Mouse (Mus musculus) neural tube, embryonic 11.5 days (tissue): Measurements from ENCODE around the gene Ercc4. TPM values are rescaled to one million over a fixed set of nuclear protein-coding genes. Genes with fewer than 3 reads are reported as not detected.

ENCODE experiments used
- ATAC-seq: fragments of 200-750 bp; cut with Nextera tagmentation; 2 replicates; pipeline ENCODE4 v1.8.0; 2017; ENCODE audit warnings: moderate number of reproducible peaks, mild to moderate bottlenecking, moderate TSS enrichment, moderate library complexity; ENCODE audit not compliant: insufficient read depth, low FRiP score, low TSS enrichment
- DNase-seq: peaks from one replicate; pipeline ENCODE4 v3.0.0-alpha.2; 2015; ENCODE audit warnings: low spot score
- H3K27ac ChIP-seq: fragments of 300-500 bp; sonication (generic); 2 replicates; pipeline ENCODE4 v1.5.1; 2014; ENCODE audit warnings: low read depth, mild to moderate bottlenecking, low read length
- H3K27me3 ChIP-seq: fragments of 300-500 bp; sonication (generic); 2 replicates; pipeline ENCODE4 v1.6.1; 2014; ENCODE audit warnings: mild to moderate bottlenecking, low read length, mixed read lengths; ENCODE audit not compliant: control insufficient read depth, insufficient read depth
- H3K36me3 ChIP-seq: fragments of 300-500 bp; sonication (generic); 2 replicates; pipeline ENCODE4 v1.6.1; 2014; ENCODE audit warnings: mild to moderate bottlenecking, low read length, moderate library complexity, mixed read lengths; ENCODE audit not compliant: control insufficient read depth, insufficient read depth
- H3K4me1 ChIP-seq: fragments of 300-500 bp; sonication (generic); 2 replicates; pipeline ENCODE4 v1.6.1; 2014; ENCODE audit warnings: low read length, mixed read lengths; ENCODE audit not compliant: control insufficient read depth, insufficient read depth
- H3K4me2 ChIP-seq: fragments of 300-500 bp; sonication (generic); 2 replicates; pipeline ENCODE4 v1.6.1; 2014; ENCODE audit warnings: low read depth, mild to moderate bottlenecking, moderate library complexity
- H3K4me3 ChIP-seq: fragments of 300-500 bp; sonication (generic); 2 replicates; pipeline ENCODE4 v1.5.1; 2014; ENCODE audit warnings: low read depth, low read length
- H3K9ac ChIP-seq: fragments of 300-500 bp; sonication (generic); 2 replicates; pipeline ENCODE4 v1.6.1; 2014; ENCODE audit warnings: mild to moderate bottlenecking, low read length
- H3K9me3 ChIP-seq: fragments of 300-500 bp; sonication (generic); 2 replicates; pipeline ENCODE4 v1.6.1; 2016; ENCODE audit warnings: low read length; ENCODE audit not compliant: control insufficient read depth
- WGBS: fragments of 180-500 bp; shearing (Covaris S2); extraction: QIAGEN DNeasy Blood & Tissue Kit; methylation state at CpG from one replicate; pipeline ENCODE4 v1.1.7; 2014; 5-methylcytosine and 5-hydroxymethylcytosine counted together
- polyA plus RNA-seq: library from polyadenylated mRNA; unstranded; fragments of >200 nt; fragmentation: Nextera tagmentation; extraction: Ambion mirVana; gene quantifications from 2 replicates; pipeline ENCODE4 v1.2.1, GENCODE M21; 2014

Ercc4 gene
- 14.3 and 14.8 TPM in 2 replicates for polyA plus RNA-seq

DNA sequence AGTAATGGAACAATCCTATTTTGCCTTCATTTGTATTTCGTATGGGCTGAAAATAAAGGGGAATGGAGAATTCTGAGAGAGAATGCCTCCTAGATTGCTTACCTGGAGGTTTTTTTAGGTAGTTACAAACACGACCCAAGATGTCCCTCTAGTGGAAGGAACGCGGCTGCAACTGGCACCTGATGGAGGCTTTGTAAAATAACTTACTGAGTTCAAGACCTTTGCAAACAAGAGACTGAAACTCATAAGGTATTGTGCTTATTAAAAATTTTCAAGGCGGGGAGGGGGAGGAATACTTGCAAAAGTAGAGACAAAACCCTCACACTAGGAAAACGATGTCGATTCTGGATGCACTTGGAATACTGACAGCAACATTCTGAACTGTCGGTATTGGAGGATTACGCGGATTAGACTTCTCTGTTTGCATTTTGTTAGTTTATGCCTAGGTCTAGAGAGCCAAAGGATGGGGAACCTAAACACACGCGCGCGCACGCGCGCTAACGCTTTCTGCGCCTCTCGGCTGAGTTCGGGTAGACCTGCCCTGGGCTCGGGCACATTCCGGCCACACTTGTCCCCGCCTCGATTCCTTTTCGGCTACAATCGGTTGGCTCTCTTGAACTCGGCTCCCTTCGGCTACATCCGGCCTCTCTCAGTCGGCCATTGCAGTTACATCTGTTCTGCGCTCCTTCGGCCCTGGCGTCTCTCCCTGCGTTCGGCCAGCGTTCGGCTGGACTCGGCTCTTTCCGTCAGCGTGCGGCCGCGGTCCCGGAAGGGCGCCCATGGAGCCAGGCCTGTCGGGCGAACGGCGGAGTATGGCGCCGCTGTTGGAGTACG, at the start of gene Ercc4:
TSS of gene Ercc4 (plus strand) at position 529 of the 834 bp plus-strand sequence.
- Histone ChIP-seq H3K9ac (peak within 1 kb of the TSS; percentile 90), H3K27me3 (no peaks in the 10 kb centered on the region), H3K27ac (peak within 1 kb of the TSS; percentile 66), H3K4me2 (peak within 1 kb of the TSS; percentile 69), H3K4me1 (peaks cover 7% of the 10 kb centered on the region; the same call in 1 of the 2 replicates), H3K36me3 (peaks cover 4% of the 10 kb centered on the region; the same call in 1 of the 2 replicates), H3K9me3 (no peaks in the 10 kb centered on the region), H3K4me3 (peak within 1 kb of the TSS; percentile 69)
- ATAC-seq: peak; percentile 97
- WGBS: 1% methylated on average over 53 of the region's 53 CpGs
- peak; percentile 97 for DNase-seq

DNA sequence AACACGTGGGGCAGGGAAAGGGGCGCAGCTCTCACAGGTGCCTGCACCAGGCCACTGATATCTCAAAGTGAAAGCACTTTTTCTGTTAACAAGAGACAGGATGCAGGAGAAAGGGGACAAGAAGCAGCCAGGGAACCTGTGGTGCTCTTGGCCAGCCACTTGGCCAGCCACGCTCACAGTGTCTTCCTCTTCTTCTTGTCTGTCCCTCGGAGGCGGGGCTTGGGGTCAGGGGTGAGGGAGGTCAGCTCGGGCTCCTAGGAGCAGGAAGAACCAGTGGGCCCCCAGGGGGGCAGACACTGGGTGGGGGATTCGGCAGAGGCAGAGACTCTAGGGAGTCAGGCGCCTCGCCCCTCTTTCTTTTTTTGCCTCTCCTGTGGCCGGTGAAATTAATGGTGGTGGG, 48.4 kb upstream of the Ercc4 start:
- 39% methylated on average over 9 of the region's 10 CpGs for WGBS

DNA sequence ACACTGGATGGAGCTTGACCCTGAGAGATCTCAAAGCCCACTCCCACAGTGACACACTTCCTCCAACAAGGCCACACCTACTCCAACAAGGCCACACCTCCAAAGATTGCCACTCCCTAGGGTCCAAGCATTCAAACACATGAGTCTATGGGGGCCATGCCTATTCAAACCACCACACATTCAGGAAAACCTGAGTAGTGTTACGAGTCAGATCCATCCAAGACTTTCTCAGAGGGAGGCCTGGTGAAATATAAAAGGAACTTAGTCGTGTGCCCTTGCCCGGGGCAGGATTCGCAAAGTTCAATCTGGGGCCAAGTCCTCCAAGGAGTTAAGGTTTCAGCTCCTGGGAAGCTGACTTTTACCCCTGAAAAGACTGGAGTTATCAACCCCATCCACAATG, 35.3 kb upstream of the Ercc4 start:
- no peak for DNase-seq
- H3K9me3 ChIP-seq: no peaks in the 10 kb centered on the region
- no peaks in the 10 kb centered on the region for H3K27me3 ChIP-seq
- no peak overlapping the region for H3K4me3 ChIP-seq
- H3K4me1 ChIP-seq: no peaks in the 10 kb centered on the region
- H3K4me2 ChIP-seq: no peak overlapping the region
- no peaks in the 10 kb centered on the region for H3K36me3 ChIP-seq
- no peak overlapping the region for H3K9ac ChIP-seq
- H3K27ac ChIP-seq: no peak overlapping the region
- no peak for ATAC-seq
- WGBS: 79% methylated on average over 4 of the region's 4 CpGs

More for the DNA sequence above, 48.4 kb upstream of the Ercc4 start:
- no peak overlapping the region for H3K4me3 ChIP-seq
- no peaks in the 10 kb centered on the region for H3K27me3 ChIP-seq
- no peak overlapping the region for H3K9ac ChIP-seq
- DNase-seq (no peak), ATAC-seq (no peak)
- H3K9me3 ChIP-seq: no peaks in the 10 kb centered on the region
- no peaks in the 10 kb centered on the region for H3K36me3 ChIP-seq
- H3K27ac ChIP-seq: no peak overlapping the region
- H3K4me1 ChIP-seq: no peaks in the 10 kb centered on the region
- no peak overlapping the region for H3K4me2 ChIP-seq

DNA sequence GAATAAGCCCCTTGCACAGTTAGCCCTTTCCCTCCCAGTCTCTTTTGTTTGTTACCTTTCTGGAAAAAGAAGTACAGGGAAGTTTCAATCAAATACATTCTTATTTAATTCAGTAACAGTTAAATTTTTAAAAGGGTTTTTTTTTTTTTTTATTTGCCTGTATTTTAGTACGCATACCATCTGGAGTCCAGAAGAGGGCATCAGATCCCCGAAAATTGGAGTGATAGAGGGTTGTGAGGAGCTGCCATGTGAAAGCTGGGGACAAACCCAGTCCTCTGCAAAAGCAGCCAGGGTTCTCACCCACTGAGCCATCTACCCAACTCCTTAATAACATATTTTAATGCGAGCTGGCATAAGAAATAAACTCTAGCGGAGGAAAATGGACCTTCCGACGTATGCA, 29.3 kb upstream of the Ercc4 start:
- no peak for ATAC-seq
- Histone ChIP-seq H3K4me3 (no peak overlapping the region), H3K36me3 (no peaks in the 10 kb centered on the region), H3K9ac (no peak overlapping the region), H3K4me2 (no peak overlapping the region), H3K4me1 (no peaks in the 10 kb centered on the region), H3K27ac (no peak overlapping the region), H3K27me3 (no peaks in the 10 kb centered on the region), H3K9me3 (no peaks in the 10 kb centered on the region)
- DNase-seq: no peak
- WGBS: 76% methylated on average over 6 of the region's 6 CpGs

DNA sequence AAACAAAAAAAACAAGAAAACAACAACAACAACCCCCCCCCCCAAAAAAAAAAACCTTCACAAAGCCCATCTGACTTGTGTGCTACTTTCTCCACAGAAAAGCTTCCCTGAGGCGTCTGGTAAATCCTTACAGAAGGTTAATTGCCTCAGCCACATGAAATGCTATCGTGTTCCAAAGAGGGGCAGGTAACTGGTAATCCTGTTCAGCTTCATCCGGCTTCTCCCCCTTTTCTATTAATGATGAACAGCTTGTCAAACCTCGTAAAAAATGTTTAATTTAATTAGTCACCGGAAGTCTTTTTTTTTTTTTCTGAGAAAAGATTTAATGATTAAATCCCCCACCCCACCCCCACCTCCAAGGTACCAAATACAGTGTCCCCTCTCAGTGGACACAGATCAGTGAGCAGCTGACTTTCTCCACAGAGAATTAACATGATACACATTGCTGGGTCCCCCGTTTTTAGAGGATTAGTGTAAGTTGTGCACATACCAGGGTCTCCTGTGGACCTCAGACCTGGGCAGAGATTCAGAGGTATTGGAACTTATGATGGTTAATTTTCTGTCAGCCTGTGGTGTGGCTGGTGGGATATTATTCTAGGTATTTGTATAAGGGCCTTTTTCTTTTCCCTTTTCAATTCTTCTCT, 26.2 kb upstream of the Ercc4 start:
- WGBS: 78% methylated on average over 6 of the region's 6 CpGs
- no peak overlapping the region for H3K27ac ChIP-seq
- no peak overlapping the region for H3K9ac ChIP-seq
- no peaks in the 10 kb centered on the region for H3K4me1 ChIP-seq
- DNase-seq (no peak), ATAC-seq (no peak)
- H3K4me3 ChIP-seq: no peak overlapping the region
- H3K9me3 ChIP-seq: no peaks in the 10 kb centered on the region
- no peaks in the 10 kb centered on the region for H3K27me3 ChIP-seq
- H3K4me2 ChIP-seq: no peak overlapping the region
- H3K36me3 ChIP-seq: no peaks in the 10 kb centered on the region

DNA sequence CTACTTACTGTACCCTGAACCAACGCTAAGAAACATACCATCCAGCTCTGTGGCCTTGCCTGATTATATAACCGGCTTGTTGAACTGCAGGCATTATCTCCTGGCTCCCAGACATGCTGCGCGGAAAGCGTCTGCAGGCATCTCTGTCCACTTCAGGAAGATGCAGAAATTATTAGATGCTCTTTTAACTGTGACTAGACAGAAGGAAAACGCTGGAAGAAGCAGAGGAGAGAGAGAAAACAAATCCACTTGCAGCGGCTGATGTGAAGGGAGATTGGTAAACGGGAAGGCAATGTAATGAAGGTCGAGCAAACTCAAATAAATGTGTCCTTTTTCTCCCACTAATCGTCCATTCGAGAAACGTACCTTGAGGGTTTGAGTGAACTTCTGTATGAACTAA, 1.1 kb upstream of the Ercc4 start:
- H3K27ac ChIP-seq: no peak overlapping the region
- 95% methylated on average over 12 of the region's 12 CpGs for whole genome bisulfite sequencing
- no peaks in the 10 kb centered on the region for H3K9me3 ChIP-seq
- ATAC-seq (no peak), DNase-seq (no peak)
- H3K27me3 ChIP-seq: no peaks in the 10 kb centered on the region
- H3K4me1 ChIP-seq: peaks cover 7% of the 10 kb centered on the region; the same call in 1 of the 2 replicates
- H3K36me3 ChIP-seq: peaks cover 3% of the 10 kb centered on the region; the same call in 1 of the 2 replicates
- H3K4me2 ChIP-seq: no peak overlapping the region
- H3K9ac ChIP-seq: no peak overlapping the region
- H3K4me3 ChIP-seq: no peak overlapping the region

DNA sequence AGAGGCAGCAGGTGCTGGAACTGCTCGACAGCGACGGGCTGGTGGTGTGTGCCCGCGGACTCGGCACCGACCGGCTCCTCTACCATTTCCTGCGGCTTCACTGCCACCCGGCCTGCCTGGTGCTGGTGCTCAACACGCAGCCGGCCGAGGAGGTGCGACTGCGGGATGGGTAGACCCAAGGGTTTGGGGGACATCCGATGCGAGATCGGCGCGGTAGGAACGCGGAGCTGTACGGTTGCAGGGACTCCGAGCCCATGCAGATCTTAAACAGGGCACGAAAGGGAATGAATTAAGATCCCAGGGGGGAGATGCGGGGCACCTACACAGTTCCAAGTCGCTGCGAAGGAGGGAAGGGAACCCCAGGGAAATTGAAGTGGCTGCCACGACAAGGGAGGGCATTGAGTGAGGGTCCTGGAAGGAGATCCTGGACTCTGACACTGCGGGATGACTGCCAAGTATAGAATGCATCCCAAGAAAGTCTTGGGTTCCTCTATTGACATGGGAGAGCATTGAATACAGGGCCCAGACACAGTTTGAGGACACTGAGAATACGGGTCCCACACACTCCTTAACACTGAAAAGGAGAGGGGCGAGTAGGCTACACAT, 609 bp downstream of the Ercc4 start:
- Histone ChIP-seq H3K36me3 (peaks cover 4% of the 10 kb centered on the region; the same call in 1 of the 2 replicates), H3K4me2 (peak overlapping the region; percentile 69), H3K9me3 (no peaks in the 10 kb centered on the region), H3K4me1 (peaks cover 7% of the 10 kb centered on the region; the same call in 1 of the 2 replicates), H3K9ac (peak overlapping the region; percentile 90), H3K27ac (peak overlapping the region; percentile 66), H3K27me3 (no peaks in the 10 kb centered on the region), H3K4me3 (peak overlapping the region; percentile 69)
- ATAC-seq (peak; percentile 71), DNase-seq (no peak)
- WGBS: 1% methylated on average over 32 of the region's 32 CpGs

DNA sequence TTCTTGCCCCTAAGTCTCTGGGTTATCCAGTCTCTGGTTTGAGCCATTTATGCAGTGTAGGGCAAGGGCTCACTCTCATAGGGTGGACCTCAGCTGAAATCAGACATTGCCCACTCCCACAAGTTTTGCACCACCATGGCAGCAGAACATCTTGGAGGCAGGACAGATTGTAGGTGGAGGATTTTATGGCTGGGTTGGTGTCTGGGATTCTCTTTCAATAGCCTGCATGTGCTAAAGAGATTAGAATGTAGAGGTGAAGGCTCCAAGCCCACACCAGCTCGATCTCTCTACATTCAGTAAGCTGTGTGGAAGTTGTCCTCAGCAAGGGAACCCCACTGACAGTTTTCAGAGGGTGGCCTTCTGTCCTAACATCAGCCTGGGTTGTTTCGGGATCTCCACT, 5.3 kb downstream of the Ercc4 start:
- ATAC-seq (no peak), DNase-seq (no peak)
- peaks cover 7% of the 10 kb centered on the region; the same call in 1 of the 2 replicates for H3K4me1 ChIP-seq
- H3K4me3 ChIP-seq: no peak overlapping the region
- WGBS: 92% methylated on average over 2 of the region's 2 CpGs
- no peaks in the 10 kb centered on the region for H3K9me3 ChIP-seq
- no peak overlapping the region for H3K9ac ChIP-seq
- no peak overlapping the region for H3K27ac ChIP-seq
- H3K27me3 ChIP-seq: no peaks in the 10 kb centered on the region
- H3K36me3 ChIP-seq: peaks cover 4% of the 10 kb centered on the region; the same call in 1 of the 2 replicates
- no peak overlapping the region for H3K4me2 ChIP-seq
